Mouse (Mus musculus): ENCODE results near the gene Fam71d. TPM values are rescaled to one million over a fixed set of nuclear protein-coding genes. Genes with fewer than 3 reads are reported as not detected.

The Fam71d gene
- polyA plus RNA-seq, 1 experiment from 2014 or later = not detected

DNA sequence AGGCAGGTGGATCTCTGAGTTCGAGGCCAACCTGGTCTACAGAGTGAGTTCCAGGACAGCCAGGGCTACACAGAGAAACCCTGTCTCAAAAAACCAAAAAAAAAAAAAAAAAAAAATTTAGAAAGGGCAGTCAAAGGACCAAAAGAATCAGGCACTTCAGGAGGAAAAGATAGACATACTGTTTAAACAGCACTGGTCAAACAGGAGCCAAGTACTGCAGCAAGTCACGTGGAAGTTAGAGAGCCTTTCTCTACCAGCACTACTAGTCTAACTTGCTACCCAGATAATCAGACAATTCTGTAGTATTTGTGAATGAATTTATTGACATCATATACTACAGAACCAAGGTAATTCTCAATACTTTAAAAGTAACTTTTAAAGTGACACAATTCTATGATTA is 10.3 kb upstream of the Fam71d start:
- no peak for TF ChIP-seq EP300 (IDR thresholded peaks at IDR 0.05; ENCODE audit: low read depth)
- no peak for TF ChIP-seq CTCF (IDR thresholded peaks at IDR 0.05; ENCODE audit: low read depth)
- Histone ChIP-seq H3K4me1 (ENCODE audit: insufficient read depth) (no peaks in the 10 kb centered on the region), H3K9ac (replicated peaks) (no peak overlapping the region), H3K27me3 (ENCODE audit: insufficient read depth, low read length) (no peaks in the 10 kb centered on the region), H3K9me3 (ENCODE audit: low read length) (no peaks in the 10 kb centered on the region), H3K27ac (ENCODE audit: low read depth) (no peak overlapping the region), H3K4me2 (ENCODE audit: low read depth, low read length) (no peak overlapping the region), H3K4me3 (ENCODE audit: low read depth, low read length) (no peak overlapping the region), H3K36me3 (replicated peaks; ENCODE audit: insufficient read depth, low read length) (no peaks in the 10 kb centered on the region)
- 73% methylated on average over 2 of the region's 2 CpGs for WGBS (ENCODE audit: insufficient replicate concordance)
- ATAC-seq = no peak
- DNase-seq = no peak

DNA sequence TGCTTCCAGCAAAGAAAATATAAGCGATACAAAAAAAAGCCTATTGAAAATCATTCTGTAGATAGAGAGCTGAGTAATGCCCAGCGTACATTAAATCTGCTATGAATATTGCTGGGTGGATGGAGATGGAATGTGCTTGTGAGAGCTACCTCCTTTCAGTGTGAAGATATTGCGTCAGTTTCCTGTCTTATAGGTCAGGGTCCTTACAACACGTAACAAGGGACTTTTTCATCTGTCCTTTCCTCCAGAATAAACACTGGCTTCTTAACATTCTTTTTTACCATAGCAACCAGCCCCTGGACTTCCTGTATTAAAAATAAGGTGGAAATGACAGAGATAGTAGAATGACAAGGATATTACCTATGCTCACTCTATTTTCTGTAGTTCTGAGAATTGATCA is 9.1 kb upstream of the Fam71d start:
- ATAC-seq (no peak), DNase-seq (no peak)
- Histone ChIP-seq H3K27ac (ENCODE audit: low read depth) (no peak overlapping the region), H3K36me3 (replicated peaks; ENCODE audit: insufficient read depth, low read length) (no peaks in the 10 kb centered on the region), H3K27me3 (ENCODE audit: insufficient read depth, low read length) (no peaks in the 10 kb centered on the region), H3K4me2 (ENCODE audit: low read depth, low read length) (no peak overlapping the region), H3K4me1 (ENCODE audit: insufficient read depth) (no peaks in the 10 kb centered on the region), H3K4me3 (ENCODE audit: low read depth, low read length) (no peak overlapping the region), H3K9ac (replicated peaks) (no peak overlapping the region), H3K9me3 (ENCODE audit: low read length) (no peaks in the 10 kb centered on the region)
- TF ChIP-seq CTCF (IDR thresholded peaks at IDR 0.05; ENCODE audit: low read depth) (no peak), EP300 (IDR thresholded peaks at IDR 0.05; ENCODE audit: low read depth) (no peak)
- WGBS (ENCODE audit: insufficient replicate concordance) = 73% methylated on average over 4 of the region's 4 CpGs

DNA sequence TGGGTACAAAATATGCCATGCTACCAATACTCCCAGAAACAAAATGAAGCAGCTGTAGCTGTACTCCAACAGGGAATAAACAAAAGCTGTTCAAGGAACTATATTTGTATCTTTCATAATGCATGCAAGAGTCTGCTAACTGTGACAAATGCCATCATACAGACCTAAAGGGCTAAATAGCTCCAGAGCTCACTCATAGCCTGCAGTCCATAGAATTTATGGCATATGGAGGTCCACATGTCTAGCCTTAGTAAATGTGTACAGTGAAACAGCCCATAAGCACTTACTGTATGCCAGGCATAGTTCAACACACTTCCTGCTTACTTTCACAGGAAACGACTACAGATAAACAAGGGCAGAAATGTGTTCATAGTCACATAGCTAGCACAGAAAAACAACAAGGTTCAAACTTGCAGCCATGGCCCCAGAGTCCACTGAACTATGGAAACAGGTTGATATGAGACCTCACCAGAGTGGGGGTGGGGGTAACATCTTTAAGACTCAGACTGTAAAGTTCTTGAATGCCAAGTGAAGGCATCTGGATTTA is 5.6 kb upstream of the Fam71d start:
- 66% methylated on average over 1 of the region's 1 CpGs for WGBS (ENCODE audit: insufficient replicate concordance)

DNA sequence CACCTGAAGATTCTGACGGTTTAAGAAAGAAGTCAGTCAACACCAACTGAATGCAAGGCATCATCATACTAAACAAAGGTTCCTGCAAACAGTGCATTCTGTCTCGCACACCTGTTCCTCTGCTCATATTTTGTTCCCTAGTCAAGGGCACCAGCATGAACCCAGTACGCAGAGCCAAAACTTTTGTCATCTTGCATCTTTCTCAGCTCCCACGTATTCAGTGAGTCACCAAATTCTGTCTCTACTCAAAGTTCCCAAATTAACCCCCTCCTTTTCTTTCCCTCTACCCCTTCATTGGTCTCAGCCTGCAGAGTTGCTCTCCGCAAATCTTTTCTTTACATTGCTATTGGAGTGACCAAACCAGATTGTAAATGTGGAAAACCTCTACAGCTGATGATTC is 2.5 kb upstream of the Fam71d start:
- ATAC-seq = no peak
- Histone ChIP-seq H3K4me3 (ENCODE audit: low read depth, low read length) (no peak overlapping the region), H3K27ac (ENCODE audit: low read depth) (no peak overlapping the region), H3K4me1 (ENCODE audit: insufficient read depth) (no peaks in the 10 kb centered on the region), H3K9me3 (ENCODE audit: low read length) (no peaks in the 10 kb centered on the region), H3K9ac (replicated peaks) (no peak overlapping the region), H3K27me3 (ENCODE audit: insufficient read depth, low read length) (no peaks in the 10 kb centered on the region), H3K36me3 (replicated peaks; ENCODE audit: insufficient read depth, low read length) (no peaks in the 10 kb centered on the region), H3K4me2 (ENCODE audit: low read depth, low read length) (no peak overlapping the region)
- no peak for DNase-seq
- no peak for TF ChIP-seq CTCF (IDR thresholded peaks at IDR 0.05; ENCODE audit: low read depth)
- no peak for TF ChIP-seq EP300 (IDR thresholded peaks at IDR 0.05; ENCODE audit: low read depth)
- 81% methylated on average over 5 of the region's 5 CpGs for WGBS (ENCODE audit: insufficient replicate concordance)

More for the DNA sequence above, 5.6 kb upstream of the Fam71d start:
- DNase-seq (no peak), ATAC-seq (no peak)
- Histone ChIP-seq H3K4me3 (ENCODE audit: low read depth, low read length) (no peak overlapping the region), H3K4me2 (ENCODE audit: low read depth, low read length) (no peak overlapping the region), H3K9ac (replicated peaks) (no peak overlapping the region), H3K4me1 (ENCODE audit: insufficient read depth) (no peaks in the 10 kb centered on the region), H3K9me3 (ENCODE audit: low read length) (no peaks in the 10 kb centered on the region), H3K27me3 (ENCODE audit: insufficient read depth, low read length) (no peaks in the 10 kb centered on the region), H3K27ac (ENCODE audit: low read depth) (no peak overlapping the region), H3K36me3 (replicated peaks; ENCODE audit: insufficient read depth, low read length) (no peaks in the 10 kb centered on the region)
- TF ChIP-seq CTCF (IDR thresholded peaks at IDR 0.05; ENCODE audit: low read depth) (no peak), EP300 (IDR thresholded peaks at IDR 0.05; ENCODE audit: low read depth) (no peak)

DNA sequence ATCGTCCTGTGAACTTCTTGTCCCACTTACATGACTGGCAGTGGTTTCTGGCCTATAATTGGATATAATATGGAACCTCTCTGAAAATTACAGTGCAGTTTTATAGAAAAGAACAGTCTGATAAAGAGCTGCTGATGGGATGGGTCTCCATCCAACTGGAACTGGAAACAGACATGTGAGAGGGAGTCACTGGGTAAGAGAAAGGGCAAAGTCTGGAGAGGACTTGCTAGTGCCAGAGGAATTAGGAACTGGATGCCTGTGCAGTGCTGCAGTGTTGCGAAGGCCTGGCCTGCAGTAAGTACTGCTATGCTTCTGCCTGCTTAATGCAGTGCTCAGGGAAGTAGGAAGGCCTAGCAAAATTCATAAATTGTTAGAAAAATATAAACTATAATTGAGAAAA is 1.9 kb downstream of the Fam71d start:
- Histone ChIP-seq H3K9ac (replicated peaks) (no peak overlapping the region), H3K27ac (ENCODE audit: low read depth) (no peak overlapping the region), H3K36me3 (replicated peaks; ENCODE audit: insufficient read depth, low read length) (no peaks in the 10 kb centered on the region), H3K9me3 (ENCODE audit: low read length) (no peaks in the 10 kb centered on the region), H3K4me1 (ENCODE audit: insufficient read depth) (no peaks in the 10 kb centered on the region), H3K4me2 (ENCODE audit: low read depth, low read length) (no peak overlapping the region), H3K27me3 (ENCODE audit: insufficient read depth, low read length) (no peaks in the 10 kb centered on the region), H3K4me3 (ENCODE audit: low read depth, low read length) (no peak overlapping the region)
- 75% methylated on average over 2 of the region's 2 CpGs for WGBS (ENCODE audit: insufficient replicate concordance)
- ATAC-seq (no peak), DNase-seq (no peak)
- TF ChIP-seq CTCF (IDR thresholded peaks at IDR 0.05; ENCODE audit: low read depth) = no peak
- TF ChIP-seq EP300 (IDR thresholded peaks at IDR 0.05; ENCODE audit: low read depth) = no peak

DNA sequence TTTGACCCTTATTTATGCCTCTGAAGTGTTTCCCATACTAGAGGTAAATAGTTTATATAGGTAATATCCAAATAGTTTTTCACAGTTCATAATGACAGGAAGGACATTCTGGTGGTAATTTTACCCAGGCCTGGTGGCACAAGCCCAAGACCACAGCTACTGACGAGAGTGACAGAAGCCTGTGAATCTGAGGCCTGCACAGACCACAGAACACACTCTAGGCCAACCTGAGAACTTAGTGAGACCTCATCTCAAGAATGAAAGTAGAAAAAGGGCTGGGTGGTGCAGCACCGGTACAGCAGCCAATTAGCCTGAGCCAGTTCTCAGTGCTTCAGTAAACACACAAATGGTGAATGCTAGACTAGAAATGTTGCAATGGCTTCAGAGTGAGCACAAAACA is 26.4 kb downstream of the Fam71d start:
- WGBS (ENCODE audit: insufficient replicate concordance) = 59% methylated on average over 2 of the region's 2 CpGs
- H3K4me2 ChIP-seq (ENCODE audit: low read depth, low read length) = no peak overlapping the region
- H3K27me3 ChIP-seq (ENCODE audit: insufficient read depth, low read length) = no peaks in the 10 kb centered on the region
- no peaks in the 10 kb centered on the region for H3K9me3 ChIP-seq (ENCODE audit: low read length)
- H3K4me3 ChIP-seq (ENCODE audit: low read depth, low read length) = no peak overlapping the region
- TF ChIP-seq CTCF (IDR thresholded peaks at IDR 0.05; ENCODE audit: low read depth) = no peak
- TF ChIP-seq EP300 (IDR thresholded peaks at IDR 0.05; ENCODE audit: low read depth) = no peak
- no peak for ATAC-seq
- no peaks in the 10 kb centered on the region for H3K4me1 ChIP-seq (ENCODE audit: insufficient read depth)
- no peak overlapping the region for H3K27ac ChIP-seq (ENCODE audit: low read depth)
- no peak for DNase-seq
- no peaks in the 10 kb centered on the region for H3K36me3 ChIP-seq (replicated peaks; ENCODE audit: insufficient read depth, low read length)
- H3K9ac ChIP-seq (replicated peaks) = no peak overlapping the region

DNA sequence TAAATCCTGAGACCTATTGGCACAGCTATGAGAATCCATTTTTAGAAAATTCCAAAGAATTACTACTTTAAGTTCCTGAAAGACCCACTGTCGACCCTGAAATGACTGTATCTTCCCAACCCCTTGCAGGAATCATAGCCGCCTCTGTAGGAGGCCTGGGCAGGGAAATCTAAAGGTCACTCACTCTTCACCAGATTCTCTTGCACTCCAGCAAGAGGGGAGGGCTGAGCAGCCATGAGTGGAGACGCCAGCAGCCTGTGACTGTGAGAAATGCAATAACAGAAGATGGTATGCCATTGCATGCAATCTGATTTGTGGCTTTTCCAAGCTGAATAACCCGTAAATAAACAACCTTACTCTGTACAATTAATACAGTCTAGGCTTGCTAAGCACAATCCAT is 36.4 kb downstream of the Fam71d start:
- TF ChIP-seq CTCF (IDR thresholded peaks at IDR 0.05; ENCODE audit: low read depth) (no peak), EP300 (IDR thresholded peaks at IDR 0.05; ENCODE audit: low read depth) (no peak)
- Histone ChIP-seq H3K4me3 (ENCODE audit: low read depth, low read length) (no peak overlapping the region), H3K9me3 (ENCODE audit: low read length) (no peaks in the 10 kb centered on the region), H3K4me1 (ENCODE audit: insufficient read depth) (no peaks in the 10 kb centered on the region), H3K27ac (ENCODE audit: low read depth) (no peak overlapping the region), H3K27me3 (ENCODE audit: insufficient read depth, low read length) (no peaks in the 10 kb centered on the region), H3K36me3 (replicated peaks; ENCODE audit: insufficient read depth, low read length) (no peaks in the 10 kb centered on the region), H3K9ac (replicated peaks) (no peak overlapping the region), H3K4me2 (ENCODE audit: low read depth, low read length) (no peak overlapping the region)
- 63% methylated on average over 4 of the region's 4 CpGs for WGBS (ENCODE audit: insufficient replicate concordance)
- ATAC-seq (no peak), DNase-seq (no peak)
